Mouse (Mus musculus) kidney, embryonic 15.5 days (tissue): ENCODE measurements at regions not wholly inside any gene's neighbourhood (a gene's known extent, or its start where the extent isn't known, plus 50 kb on each side); places are given as distances from the start of the nearest gene placed in this dataset.

ENCODE experiments used
- ATAC-seq: fragments of 200-750 bp; cut with Nextera tagmentation; replicated peaks from 2 replicates; pipeline ENCODE4 v1.8.0; 2017; ENCODE audit warnings: moderate TSS enrichment; ENCODE audit not compliant: low FRiP score
- H3K27ac ChIP-seq: fragments of 300-500 bp; sonication (generic); 2 replicates; pipeline ENCODE4 v1.5.1; 2015; ENCODE audit warnings: mild to moderate bottlenecking, inconsistent platforms
- H3K27me3 ChIP-seq: fragments of 300-500 bp; sonication (generic); 2 replicates; pipeline ENCODE4 v1.6.1; 2015; ENCODE audit warnings: inconsistent platforms
- H3K36me3 ChIP-seq: fragments of 300-500 bp; sonication (generic); 2 replicates; pipeline ENCODE4 v1.6.1; 2015; ENCODE audit warnings: inconsistent platforms
- H3K4me1 ChIP-seq: fragments of 300-500 bp; sonication (generic); 2 replicates; pipeline ENCODE4 v1.6.1; 2015; ENCODE audit warnings: inconsistent platforms
- H3K4me2 ChIP-seq: fragments of 300-500 bp; sonication (generic); 2 replicates; pipeline ENCODE4 v1.6.1; 2015; ENCODE audit warnings: moderate library complexity, mild to moderate bottlenecking, inconsistent platforms
- H3K4me3 ChIP-seq: fragments of 300-500 bp; sonication (generic); replicated peaks from 2 replicates; pipeline ENCODE4 v1.5.1; 2015; ENCODE audit warnings: mild to moderate bottlenecking, inconsistent platforms
- H3K9ac ChIP-seq: fragments of 300-500 bp; sonication (generic); 2 replicates; pipeline ENCODE4 v1.6.1; 2015; ENCODE audit warnings: mild to moderate bottlenecking, inconsistent platforms
- H3K9me3 ChIP-seq: fragments of 300-500 bp; sonication (generic); replicated peaks from 2 replicates; pipeline ENCODE4 v1.6.1; 2016; ENCODE audit warnings: inconsistent platforms
- WGBS: fragments of 180-500 bp; shearing (Covaris S2); methylation state at CpG from one replicate; pipeline ENCODE4 v1.1.7; 2015; ENCODE audit warnings: mixed read lengths; 5-methylcytosine and 5-hydroxymethylcytosine counted together

GRCm38 (mm10) chr6:51728816-51729562 lies 205.3 kb downstream of the Snx10 start:
- Histone ChIP-seq H3K27me3 (peaks cover 15% of the 10 kb centered on the region), H3K36me3 (no peaks in the 10 kb centered on the region), H3K4me2 (no peak overlapping the region), H3K27ac (no peak overlapping the region), H3K4me1 (no peaks in the 10 kb centered on the region), H3K9ac (no peak overlapping the region), H3K9me3 (no peaks in the 10 kb centered on the region), H3K4me3 (no peak overlapping the region)
- 60% methylated on average over 10 of the region's 10 CpGs for WGBS
- ATAC-seq: no peak

- Histone ChIP-seq H3K4me3 (no peak overlapping the region), H3K27ac (no peak overlapping the region), H3K4me2 (no peak overlapping the region), H3K27me3 (peaks cover 18% of the 10 kb centered on the region), H3K9me3 (no peaks in the 10 kb centered on the region), H3K9ac (no peak overlapping the region), H3K36me3 (no peaks in the 10 kb centered on the region), H3K4me1 (peaks cover 2% of the 10 kb centered on the region; the same call in 1 of the 2 replicates)
- ATAC-seq: no peak
- 66% methylated on average over 17 of the region's 17 CpGs for WGBS
These were observed 207.1 kb downstream of the Snx10 start for GRCm38 (mm10) chr6:51730564-51731351.

GRCm38 (mm10) chr6:51732298-51732895 lies 208.7 kb downstream of the Snx10 start:
- no peak overlapping the region for H3K27ac ChIP-seq
- H3K9ac ChIP-seq: no peak overlapping the region
- H3K27me3 ChIP-seq: peaks cover 18% of the 10 kb centered on the region
- no peak overlapping the region for H3K4me2 ChIP-seq
- H3K36me3 ChIP-seq: no peaks in the 10 kb centered on the region
- no peaks in the 10 kb centered on the region for H3K9me3 ChIP-seq
- H3K4me1 ChIP-seq: peaks cover 12% of the 10 kb centered on the region
- WGBS: 73% methylated on average over 11 of the region's 11 CpGs
- no peak for ATAC-seq
- no peak overlapping the region for H3K4me3 ChIP-seq

- WGBS: 22% methylated on average over 5 of the region's 5 CpGs
- H3K4me1 ChIP-seq: peaks cover 14% of the 10 kb centered on the region
These were observed 212.3 kb downstream of the Snx10 start for GRCm38 (mm10) chr6:51736051-51736450.

GRCm38 (mm10) chr6:51743105-51743660 lies 219.5 kb downstream of the Snx10 start:
- no peaks in the 10 kb centered on the region for H3K9me3 ChIP-seq
- 57% methylated on average over 15 of the region's 15 CpGs for WGBS
- no peak overlapping the region for H3K9ac ChIP-seq
- no peak overlapping the region for H3K4me2 ChIP-seq
- no peak for ATAC-seq
- H3K27me3 ChIP-seq: no peaks in the 10 kb centered on the region
- H3K36me3 ChIP-seq: no peaks in the 10 kb centered on the region
- no peak overlapping the region for H3K27ac ChIP-seq
- peaks cover 25% of the 10 kb centered on the region for H3K4me1 ChIP-seq
- no peak overlapping the region for H3K4me3 ChIP-seq

More at GRCm38 (mm10) chr6:51736051-51736450, 212.3 kb downstream of the Snx10 start:
- Histone ChIP-seq H3K9ac (no peak overlapping the region), H3K4me2 (no peak overlapping the region), H3K27ac (no peak overlapping the region), H3K9me3 (no peaks in the 10 kb centered on the region), H3K4me3 (no peak overlapping the region), H3K36me3 (no peaks in the 10 kb centered on the region), H3K27me3 (peaks cover 9% of the 10 kb centered on the region)
- 0 out of 2 replicates have a peak, but pooled peaks have one; percentile 49 for ATAC-seq

- ATAC-seq: peak; percentile 46
These were observed 220.9 kb downstream of the Snx10 start for GRCm38 (mm10) chr6:51744607-51745006.

GRCm38 (mm10) chr6:51754239-51754681 lies 230.6 kb downstream of the Snx10 start:
- H3K4me1 ChIP-seq: no peaks in the 10 kb centered on the region
- no peak overlapping the region for H3K4me3 ChIP-seq
- H3K27me3 ChIP-seq: no peaks in the 10 kb centered on the region
- no peak overlapping the region for H3K27ac ChIP-seq
- no peak overlapping the region for H3K4me2 ChIP-seq
- 54% methylated on average over 8 of the region's 8 CpGs for WGBS
- H3K9ac ChIP-seq: no peak overlapping the region
- no peaks in the 10 kb centered on the region for H3K9me3 ChIP-seq
- H3K36me3 ChIP-seq: no peaks in the 10 kb centered on the region
- ATAC-seq: no peak

More at GRCm38 (mm10) chr6:51744607-51745006, 220.9 kb downstream of the Snx10 start:
- Histone ChIP-seq H3K27ac (peak overlapping the region; percentile 3; the same call in 1 of the 2 replicates), H3K27me3 (no peaks in the 10 kb centered on the region), H3K36me3 (no peaks in the 10 kb centered on the region), H3K9ac (no peak overlapping the region), H3K4me3 (no peak overlapping the region), H3K4me1 (peaks cover 25% of the 10 kb centered on the region), H3K9me3 (no peaks in the 10 kb centered on the region), H3K4me2 (no peak overlapping the region)
- 26% methylated on average over 2 of the region's 2 CpGs for WGBS

GRCm38 (mm10) chr6:51757131-51757530 lies 233.4 kb downstream of the Snx10 start:
- no peak for ATAC-seq
- no peaks in the 10 kb centered on the region for H3K27me3 ChIP-seq
- no peak overlapping the region for H3K4me3 ChIP-seq
- WGBS: 76% methylated on average over 3 of the region's 3 CpGs
- no peak overlapping the region for H3K9ac ChIP-seq
- no peak overlapping the region for H3K27ac ChIP-seq
- peaks cover 19% of the 10 kb centered on the region for H3K4me1 ChIP-seq
- H3K9me3 ChIP-seq: no peaks in the 10 kb centered on the region
- H3K4me2 ChIP-seq: no peak overlapping the region
- no peaks in the 10 kb centered on the region for H3K36me3 ChIP-seq

- no peak overlapping the region for H3K27ac ChIP-seq
- no peaks in the 10 kb centered on the region for H3K36me3 ChIP-seq
- peaks cover 19% of the 10 kb centered on the region for H3K4me1 ChIP-seq
- H3K9ac ChIP-seq: no peak overlapping the region
- ATAC-seq: no peak
- WGBS: 68% methylated on average over 4 of the region's 4 CpGs
- H3K4me2 ChIP-seq: no peak overlapping the region
- H3K9me3 ChIP-seq: no peaks in the 10 kb centered on the region
- no peaks in the 10 kb centered on the region for H3K27me3 ChIP-seq
- no peak overlapping the region for H3K4me3 ChIP-seq
These were observed 234.0 kb downstream of the Snx10 start for GRCm38 (mm10) chr6:51757746-51758145.

GRCm38 (mm10) chr6:51758781-51759180 lies 235.1 kb downstream of the Snx10 start:
- Histone ChIP-seq H3K9me3 (no peaks in the 10 kb centered on the region), H3K4me1 (peaks cover 19% of the 10 kb centered on the region), H3K36me3 (no peaks in the 10 kb centered on the region), H3K27me3 (no peaks in the 10 kb centered on the region), H3K27ac (no peak overlapping the region), H3K4me2 (no peak overlapping the region), H3K4me3 (no peak overlapping the region), H3K9ac (no peak overlapping the region)
- no peak for ATAC-seq
- 87% methylated on average over 3 of the region's 3 CpGs for WGBS

- Histone ChIP-seq H3K4me3 (no peak overlapping the region), H3K27ac (no peak overlapping the region), H3K4me2 (no peak overlapping the region), H3K27me3 (peaks cover 3% of the 10 kb centered on the region), H3K9me3 (no peaks in the 10 kb centered on the region), H3K4me1 (peaks cover 19% of the 10 kb centered on the region), H3K9ac (no peak overlapping the region), H3K36me3 (no peaks in the 10 kb centered on the region)
- 0 out of 2 replicates have a peak, but pooled peaks have one; percentile 22 for ATAC-seq
- WGBS: 33% methylated on average over 5 of the region's 5 CpGs
These were observed 236.7 kb downstream of the Snx10 start for GRCm38 (mm10) chr6:51760372-51760771.
